Mouse (Mus musculus) hindbrain, postnatal 0 days (tissue): Measurements from ENCODE around the gene Olfr167. TPM values are rescaled to one million over a fixed set of nuclear protein-coding genes. Genes with fewer than 3 reads are reported as not detected.
"Not testable (repeated sequence)": the region's sequence is repeated elsewhere in the genome, so short reads cannot be mapped to it uniquely, and the experiment has no call there.

ENCODE experiments used
- ATAC-seq: fragments of 200-750 bp; cut with Nextera tagmentation; 2 replicates; pipeline ENCODE4 v1.8.0; 2017; ENCODE audit warnings: mild to moderate bottlenecking, moderate TSS enrichment, moderate library complexity
- DNase-seq: peaks from one replicate; pipeline ENCODE4 v3.0.0-alpha.2; 2015; ENCODE audit warnings: low spot score
- H3K27ac ChIP-seq: fragments of 300-500 bp; sonication (generic); 2 replicates; pipeline ENCODE4 v1.5.1; 2014; ENCODE audit warnings: mild to moderate bottlenecking
- H3K27me3 ChIP-seq: fragments of 300-500 bp; sonication (generic); 2 replicates; pipeline ENCODE4 v1.6.1; 2014; ENCODE audit warnings: low read length, mixed read lengths; ENCODE audit not compliant: insufficient read depth
- H3K36me3 ChIP-seq: fragments of 300-500 bp; sonication (generic); 2 replicates; pipeline ENCODE4 v1.6.1; 2014; ENCODE audit warnings: low read length, mixed read lengths; ENCODE audit not compliant: insufficient read depth
- H3K4me1 ChIP-seq: fragments of 300-500 bp; sonication (generic); 2 replicates; pipeline ENCODE4 v1.6.1; 2014; ENCODE audit warnings: antibody characterized with exemption, low read length, mixed read lengths; ENCODE audit not compliant: insufficient read depth
- H3K4me2 ChIP-seq: fragments of 300-500 bp; sonication (generic); 2 replicates; pipeline ENCODE4 v1.6.1; 2014; ENCODE audit warnings: low read depth, mild to moderate bottlenecking, low read length, moderate library complexity, mixed read lengths
- H3K4me3 ChIP-seq: fragments of 300-500 bp; sonication (generic); 2 replicates; pipeline ENCODE4 v1.5.1; 2014; ENCODE audit warnings: low read length
- H3K9ac ChIP-seq: fragments of 300-500 bp; sonication (generic); replicated peaks from 2 replicates; pipeline ENCODE4 v1.6.1; 2014; ENCODE audit warnings: mild to moderate bottlenecking, low read length, moderate library complexity, mixed read lengths
- H3K9me3 ChIP-seq: fragments of 300-500 bp; sonication (generic); 2 replicates; pipeline ENCODE4 v1.6.1; 2016; ENCODE audit warnings: low read length, mixed read lengths
- CTCF ChIP-seq: IDR thresholded peaks from 2 replicates; pipeline ENCODE4 v1.5.1; 2016; ENCODE audit warnings: antibody characterized with exemption, control low read depth, low read depth
- WGBS: fragments of 180-500 bp; shearing (Covaris S2); extraction: QIAGEN DNeasy Blood & Tissue Kit; methylation state at CpG from one replicate; pipeline ENCODE4 v1.1.7; 2014; 5-methylcytosine and 5-hydroxymethylcytosine counted together
- polyA plus RNA-seq: library from polyadenylated mRNA; unstranded; fragments of >200 nt; fragmentation: Nextera tagmentation; extraction: Ambion mirVana; gene quantifications from 2 replicates; pipeline ENCODE4 v1.2.1, GENCODE M21; 2015
- total RNA-seq: library from RNA; depleted of rRNA; stranded (reverse); fragments of >200 nt; gene quantifications from 2 replicates; pipeline ENCODE4 v1.2.3, GENCODE M21; 2014; rRNA removed

Gene Olfr167
- total RNA-seq (not detected in 2 replicates), polyA plus RNA-seq (not detected in 2 replicates)

- Histone ChIP-seq H3K4me1 (no peaks in the 10 kb centered on the region), H3K9me3 (no peaks in the 10 kb centered on the region), H3K9ac (no peak within 1 kb of the TSS), H3K27ac (no peak within 1 kb of the TSS), H3K36me3 (no peaks in the 10 kb centered on the region), H3K4me3 (no peak within 1 kb of the TSS), H3K4me2 (no peak within 1 kb of the TSS), H3K27me3 (no peaks in the 10 kb centered on the region)
- ATAC-seq, result no peak
- 90% methylated on average over 2 of the region's 2 CpGs for WGBS
- DNase-seq, result no peak
- no peak for TF ChIP-seq CTCF
Measured at GRCm38 (mm10) chr16:19522166-19522565, at the start of gene Olfr167. Gene Olfr167, minus strand, starts transcription at chr16:19522266.

GRCm38 (mm10) chr16:19571709-19572108 lies 49.6 kb upstream of the Olfr167 start, which contains the start of gene Olfr169:
Gene Olfr169, minus strand, starts transcription at chr16:19571809.
- not testable (repeated sequence) for H3K27me3 ChIP-seq, H3K4me1 ChIP-seq, ATAC-seq

DNA sequence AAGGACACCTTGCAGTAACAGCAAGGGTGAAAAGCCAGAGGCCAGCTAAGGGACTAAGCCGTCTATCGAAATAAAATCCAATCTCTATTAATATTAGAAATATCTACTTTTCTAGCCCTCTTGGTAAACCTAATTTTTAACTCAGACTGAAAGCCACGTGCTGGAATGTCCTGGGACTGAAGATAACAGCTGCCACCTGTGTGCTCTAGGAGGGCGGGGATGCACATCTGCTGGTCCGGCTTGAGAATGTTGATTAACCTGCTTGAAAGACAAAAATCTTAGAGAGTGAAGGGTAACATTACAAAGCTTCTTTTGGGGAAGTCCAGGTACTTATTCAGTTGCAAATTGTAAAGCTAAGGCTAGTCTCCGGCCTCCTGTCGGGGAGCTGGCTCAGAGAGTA lies 31.4 kb upstream of the Olfr167 start:
- H3K27ac ChIP-seq, H3K27me3 ChIP-seq, DNase-seq, H3K9me3 ChIP-seq, H3K4me1 ChIP-seq, ATAC-seq, H3K4me2 ChIP-seq, H3K9ac ChIP-seq, H3K4me3 ChIP-seq, H3K36me3 ChIP-seq: not testable (repeated sequence)
- 85% methylated on average over 7 of the region's 7 CpGs for WGBS

More at GRCm38 (mm10) chr16:19571709-19572108, 49.6 kb upstream of the Olfr167 start, which contains the start of gene Olfr169:
- not testable (repeated sequence) for H3K4me2 ChIP-seq, H3K27ac ChIP-seq, H3K9me3 ChIP-seq, H3K36me3 ChIP-seq, H3K9ac ChIP-seq, DNase-seq, H3K4me3 ChIP-seq
- WGBS, result 82% methylated on average over 2 of the region's 2 CpGs

GRCm38 (mm10) chr16:19552246-19552645 lies 30.2 kb upstream of the Olfr167 start:
- not testable (repeated sequence) for H3K4me3 ChIP-seq, ATAC-seq, H3K9me3 ChIP-seq, H3K4me1 ChIP-seq, H3K27me3 ChIP-seq, H3K36me3 ChIP-seq, H3K4me2 ChIP-seq, H3K9ac ChIP-seq, DNase-seq, H3K27ac ChIP-seq
- 88% methylated on average over 3 of the region's 3 CpGs for WGBS

DNA sequence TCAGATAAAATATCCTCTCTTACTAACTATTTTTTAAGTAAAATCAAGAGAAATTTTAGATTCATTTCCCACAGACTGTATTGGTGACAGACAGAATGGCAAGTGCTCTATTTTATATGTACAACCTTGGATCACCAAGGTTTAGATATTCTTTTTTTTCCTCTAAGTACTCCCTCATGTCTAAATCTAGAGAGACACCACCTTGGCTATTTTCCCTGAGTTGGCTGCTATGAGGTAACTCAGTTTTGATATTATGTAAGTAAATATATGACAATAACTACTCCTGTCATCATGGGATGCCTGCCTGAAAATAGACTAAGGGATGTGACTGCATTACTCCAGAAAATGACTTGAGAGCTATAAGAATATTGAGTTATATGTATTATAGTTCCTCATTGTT lies 13.4 kb upstream of the Olfr167 start, which contains the start of gene Olfr168:
Olfr168 (minus strand) TSS at position 101 of the 400 bp plus-strand sequence.
- no peak for DNase-seq
- Histone ChIP-seq H3K9ac (no peak within 1 kb of the TSS), H3K27me3 (no peaks in the 10 kb centered on the region), H3K36me3 (no peaks in the 10 kb centered on the region), H3K27ac (no peak within 1 kb of the TSS), H3K4me3 (no peak within 1 kb of the TSS), H3K4me1 (no peaks in the 10 kb centered on the region), H3K4me2 (no peak within 1 kb of the TSS), H3K9me3 (no peaks in the 10 kb centered on the region)
- ATAC-seq, result no peak
- no peak for TF ChIP-seq CTCF

DNA sequence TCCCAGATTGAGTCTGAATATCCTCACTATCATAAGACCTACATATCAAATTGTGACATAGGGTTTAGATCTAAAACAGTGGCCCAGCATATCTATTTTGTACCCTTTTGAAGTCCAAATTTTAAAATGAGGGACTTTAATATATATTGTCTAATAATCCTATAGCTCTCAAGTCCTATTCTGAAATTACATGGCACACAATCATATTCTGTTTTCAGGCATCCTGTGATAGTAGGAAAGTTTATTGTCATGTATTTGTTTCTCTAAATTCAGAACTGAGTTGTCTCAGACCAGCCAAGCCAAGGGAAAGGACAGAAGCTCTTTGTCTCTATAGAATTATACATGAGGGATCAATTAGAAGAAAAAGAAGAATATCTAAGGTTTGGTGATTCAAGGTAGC lies 38.7 kb downstream of the Olfr167 start, which contains the start of gene Olfr166:
Olfr166 (plus strand) TSS at position 301 of the 400 bp plus-strand sequence.
- 0 out of 2 replicates have a peak, but pooled peaks cover 3% of the 10 kb centered on the region for H3K9me3 ChIP-seq
- no peak within 1 kb of the TSS for H3K4me3 ChIP-seq
- H3K36me3 ChIP-seq, result no peaks in the 10 kb centered on the region
- no peaks in the 10 kb centered on the region for H3K4me1 ChIP-seq
- ATAC-seq (no peak), DNase-seq (no peak)
- no peaks in the 10 kb centered on the region for H3K27me3 ChIP-seq
- no peak within 1 kb of the TSS for H3K4me2 ChIP-seq
- no peak within 1 kb of the TSS for H3K9ac ChIP-seq
- no peak for TF ChIP-seq CTCF
- H3K27ac ChIP-seq, result no peak within 1 kb of the TSS

- WGBS, result 75% methylated on average over 1 of the region's 1 CpGs
- ATAC-seq, result no peak
- H3K4me3 ChIP-seq, result no peak overlapping the region
- no peaks in the 10 kb centered on the region for H3K36me3 ChIP-seq
- DNase-seq, result no peak
- no peaks in the 10 kb centered on the region for H3K4me1 ChIP-seq
- no peak overlapping the region for H3K4me2 ChIP-seq
- H3K27me3 ChIP-seq, result no peaks in the 10 kb centered on the region
- H3K9me3 ChIP-seq, result no peaks in the 10 kb centered on the region
- no peak for TF ChIP-seq CTCF
- H3K9ac ChIP-seq, result no peak overlapping the region
- no peak overlapping the region for H3K27ac ChIP-seq
Measured at GRCm38 (mm10) chr16:19464365-19464764, 57.7 kb downstream of the Olfr167 start.

Other genes starting within 250 kb of the Olfr167 start
- not detected in 2 replicates for gene Olfr164, start 208.2 kb downstream of the Olfr167 start, total RNA-seq
- not detected in 2 replicates for gene Olfr164, start 208.2 kb downstream of the Olfr167 start, polyA plus RNA-seq
- not detected in 2 replicates for gene Olfr165, start 99.1 kb downstream of the Olfr167 start, total RNA-seq
- gene Olfr165, start 99.1 kb downstream of the Olfr167 start, polyA plus RNA-seq, result not detected in 2 replicates
- gene Olfr166, start 38.6 kb downstream of the Olfr167 start, total RNA-seq, result 0.21 TPM in 1 of 2 replicates, not detected in the other
- not detected in 2 replicates for gene Olfr166, start 38.6 kb downstream of the Olfr167 start, polyA plus RNA-seq
- not detected in 2 replicates for gene Olfr168, start 13.3 kb upstream of the Olfr167 start, total RNA-seq
- not detected in 2 replicates for gene Olfr168, start 13.3 kb upstream of the Olfr167 start, polyA plus RNA-seq
- gene Olfr169, start 49.5 kb upstream of the Olfr167 start, total RNA-seq, result not detected in 2 replicates
- gene Olfr169, start 49.5 kb upstream of the Olfr167 start, polyA plus RNA-seq, result not detected in 2 replicates
- not detected in 2 replicates for gene Olfr170, start 89.6 kb upstream of the Olfr167 start, total RNA-seq
- gene Olfr170, start 89.6 kb upstream of the Olfr167 start, polyA plus RNA-seq, result not detected in 2 replicates
- gene Olfr171, start 107.7 kb upstream of the Olfr167 start, total RNA-seq, result not detected in 2 replicates
- gene Olfr171, start 107.7 kb upstream of the Olfr167 start, polyA plus RNA-seq, result not detected in 2 replicates
- not detected in 2 replicates for gene Lamp3, start 184.1 kb upstream of the Olfr167 start, total RNA-seq
- gene Lamp3, start 184.1 kb upstream of the Olfr167 start, polyA plus RNA-seq, result not detected in 2 replicates
- gene B3gnt5, start 237.9 kb upstream of the Olfr167 start, total RNA-seq, result 21.4 and 25.5 TPM in 2 replicates
- gene B3gnt5, start 237.9 kb upstream of the Olfr167 start, polyA plus RNA-seq, result 22.6 and 24.0 TPM in 2 replicates